Mouse (Mus musculus) erythroblast, adult 5-6 weeks (primary cell): ENCODE measurements around the gene Pde4c. TPM values are rescaled to one million over a fixed set of nuclear protein-coding genes. Genes with fewer than 3 reads are reported as not detected.
A peak's percentile ranks its signal among the peaks of the same experiment; 100 is the strongest.

Experiments used
- ATAC-seq: replicated peaks from 2 replicates; pipeline ENCODE4 v1.8.0; 2016; ENCODE audit warnings: moderate number of reproducible peaks, mild to moderate bottlenecking, moderate TSS enrichment, inconsistent platforms; ENCODE audit not compliant: poor library complexity, low FRiP score, severe bottlenecking
- total RNA-seq, 2 experiments: library from RNA; stranded (forward) in 1 of 2; stranded (reverse) in 1 of 2; fragments of 150-400 nt in 1 of 2; fragments of 200-764, 138-1000 nt in 1 of 2; gene quantifications; 2 replicates each; pipeline versions ENCODE4 v1.2.3 to v1.2.4; 2015 to 2017; ENCODE audit warnings: low replicate concordance in 2 of 2

Pde4c gene
- total RNA-seq, 2 experiments from 2014 or later = not detected

DNA sequence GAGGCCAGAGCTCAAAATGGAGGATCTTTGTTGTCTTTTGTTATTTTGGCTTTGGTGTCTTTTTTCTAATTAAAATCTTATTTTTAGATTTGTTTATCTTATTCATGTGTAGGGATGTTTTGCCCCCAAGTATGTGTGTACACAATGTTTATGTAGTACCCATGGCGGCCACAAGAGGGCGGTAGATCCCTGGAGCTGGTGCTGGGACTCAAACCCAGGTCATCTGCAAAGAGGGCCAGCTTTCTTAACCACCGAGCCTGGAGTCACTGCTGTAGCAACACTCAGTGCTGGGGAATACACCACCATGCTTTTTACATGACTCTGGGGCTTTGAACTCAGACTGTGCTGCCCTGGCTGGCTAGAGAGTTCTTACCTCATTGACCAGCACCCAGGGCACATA lies 39.8 kb downstream of the Pde4c start:
- no peak for ATAC-seq

DNA sequence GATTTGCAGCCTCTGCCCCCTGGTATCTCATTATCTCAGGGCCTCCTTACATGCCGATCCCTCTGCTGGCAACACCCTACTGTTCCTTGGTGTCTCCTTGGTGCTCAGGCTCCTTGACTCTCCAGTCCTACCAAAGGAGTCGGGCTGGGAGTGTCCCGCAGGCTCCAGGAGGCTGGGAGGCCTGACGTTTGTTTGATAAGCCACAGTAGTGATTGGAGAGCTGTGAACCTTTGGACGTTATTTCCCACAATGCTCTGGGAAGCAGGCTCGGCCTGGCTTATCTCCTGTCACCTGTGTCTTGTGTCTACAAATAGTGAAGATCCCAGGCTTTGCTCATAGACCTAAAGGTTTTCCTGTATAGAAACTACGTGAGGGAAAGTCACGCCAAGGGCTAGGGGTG lies 40.5 kb downstream of the Pde4c start:
- peak; percentile 9 for ATAC-seq

DNA sequence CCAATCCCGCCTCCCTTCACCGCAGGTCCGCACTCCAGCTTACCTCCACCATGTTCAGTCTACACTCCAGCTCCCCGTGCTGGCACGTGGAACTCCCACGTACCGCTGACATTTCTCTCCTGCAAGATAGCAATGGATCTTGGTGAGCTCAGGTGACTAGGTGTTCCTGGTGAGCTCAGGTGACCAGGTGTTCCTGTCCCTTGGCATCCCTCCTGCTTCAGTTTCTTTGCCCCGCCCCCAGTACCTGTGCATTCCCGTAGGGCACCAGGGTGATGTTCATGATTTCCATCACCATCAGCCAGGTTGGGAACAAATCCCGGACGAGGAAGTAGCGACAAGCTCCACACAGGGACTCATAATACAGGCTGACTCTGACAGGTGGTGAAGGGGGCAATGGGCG lies 41.2 kb downstream of the Pde4c start:
- ATAC-seq = no peak

DNA sequence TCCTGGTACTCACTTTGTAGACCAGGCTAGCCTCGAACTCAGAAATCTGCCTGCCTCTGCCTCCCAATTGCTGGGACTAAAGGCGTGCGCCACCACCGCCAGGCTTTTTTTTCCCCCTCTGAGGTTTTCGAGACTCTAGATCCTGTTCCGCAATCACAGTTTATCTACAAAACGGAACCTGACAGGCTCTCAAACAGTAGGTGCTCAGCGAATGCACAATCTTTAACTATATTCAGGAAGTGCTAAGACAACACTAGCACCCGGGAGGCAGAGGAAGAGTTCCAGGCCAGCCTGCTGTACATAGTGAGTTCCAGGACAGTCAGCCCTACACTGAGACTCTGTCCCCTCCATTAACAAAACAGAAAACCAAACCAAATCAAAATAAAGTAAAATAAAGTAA lies 41.8 kb downstream of the Pde4c start:
- ATAC-seq = no peak

DNA sequence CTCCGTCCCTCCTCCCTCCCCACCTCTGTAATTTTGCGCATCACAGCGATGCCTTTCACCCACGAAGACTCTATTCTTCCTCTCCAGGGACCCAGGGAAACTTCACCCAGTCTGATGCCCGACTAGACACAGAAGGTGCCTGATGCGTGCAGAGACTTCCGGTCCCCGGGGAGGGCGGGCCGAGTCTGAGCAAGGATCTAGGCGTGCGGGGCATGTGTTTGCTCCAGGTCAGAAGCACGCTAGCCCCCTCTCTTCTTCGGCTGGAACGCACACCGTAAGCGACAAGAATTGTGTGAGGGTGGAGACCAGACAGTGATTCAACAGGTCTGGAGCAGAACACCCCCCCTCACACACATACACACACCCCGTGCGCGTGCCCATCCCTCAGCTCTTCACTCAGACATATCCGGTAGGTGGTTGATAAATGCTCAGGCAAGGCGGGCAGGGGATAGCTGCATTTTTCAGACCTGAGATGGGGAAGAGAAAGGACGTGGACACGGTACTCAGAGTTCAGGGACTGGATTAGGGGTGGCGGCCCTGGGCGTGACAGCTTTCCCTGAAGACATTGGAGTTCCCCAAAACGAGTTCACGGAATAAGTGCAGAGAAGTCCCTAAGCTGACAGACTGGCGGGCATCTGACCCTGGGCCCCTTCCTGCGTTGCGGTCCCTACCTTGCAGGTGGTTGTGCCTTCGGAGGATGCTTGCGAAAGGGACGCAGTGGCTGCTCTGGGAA lies 42.5 kb downstream of the Pde4c start:
- no peak for ATAC-seq

DNA sequence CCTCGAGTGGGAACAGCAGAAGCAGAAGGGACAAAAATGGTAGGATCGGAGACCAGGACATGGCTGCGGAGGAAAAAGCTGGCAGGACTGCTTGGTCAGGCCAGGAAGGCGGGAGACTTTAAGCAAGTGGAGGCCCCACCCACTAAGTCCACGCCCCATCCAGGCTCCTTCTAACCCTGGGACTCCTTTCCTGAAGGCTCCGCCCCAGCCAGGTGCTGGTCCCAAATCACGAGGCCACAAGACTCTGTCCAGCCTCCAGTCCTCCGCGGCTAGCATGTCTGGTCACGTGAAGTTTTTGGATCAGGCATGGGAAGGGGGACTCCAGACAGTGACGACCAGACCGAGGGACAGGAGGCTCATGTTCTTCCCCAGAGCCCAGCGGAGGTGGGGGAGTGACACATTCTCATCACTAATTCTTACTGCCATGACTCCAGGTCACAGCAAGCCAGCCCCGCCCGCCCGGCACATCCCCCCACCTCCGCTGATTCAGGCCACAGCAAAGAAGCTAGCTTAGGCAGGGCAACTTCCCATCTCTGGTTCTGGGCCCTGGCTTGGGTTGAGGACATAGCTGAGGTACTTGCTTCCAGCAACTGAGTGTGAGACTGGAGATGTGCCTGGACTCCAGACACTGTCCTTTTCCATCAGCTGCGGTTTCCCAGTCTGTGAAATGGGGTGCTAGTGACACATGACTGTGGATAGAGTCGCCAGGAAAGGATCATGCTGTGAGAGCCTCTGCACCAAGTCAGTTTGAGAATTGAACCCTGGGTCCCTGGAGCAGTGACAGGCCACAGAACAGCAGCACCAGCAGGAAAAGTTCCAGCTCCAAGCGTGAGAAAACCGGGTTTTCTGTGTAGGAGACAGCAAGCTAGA lies 43.3 kb downstream of the Pde4c start:
- ATAC-seq = peak; percentile 54

DNA sequence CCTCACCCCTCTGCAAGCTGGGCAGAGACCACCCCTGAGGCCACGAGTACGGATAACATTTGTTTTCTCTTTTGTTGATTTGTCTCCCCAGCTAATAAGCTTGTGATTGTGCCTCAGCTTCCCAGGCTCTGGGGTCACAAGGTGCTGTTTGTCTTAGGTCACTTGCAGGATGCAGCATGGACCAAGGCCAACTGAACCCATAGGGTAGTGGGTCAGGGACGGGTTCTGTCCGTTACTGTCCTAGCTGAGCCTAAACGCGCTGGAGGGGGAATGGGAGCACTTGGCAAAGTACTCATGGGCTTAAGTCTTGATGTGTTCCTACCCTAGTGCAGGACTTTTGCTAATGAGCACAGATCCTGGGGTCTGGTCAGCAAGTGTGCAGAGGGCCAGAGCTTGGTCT lies 44.0 kb downstream of the Pde4c start:
- ATAC-seq = no peak

DNA sequence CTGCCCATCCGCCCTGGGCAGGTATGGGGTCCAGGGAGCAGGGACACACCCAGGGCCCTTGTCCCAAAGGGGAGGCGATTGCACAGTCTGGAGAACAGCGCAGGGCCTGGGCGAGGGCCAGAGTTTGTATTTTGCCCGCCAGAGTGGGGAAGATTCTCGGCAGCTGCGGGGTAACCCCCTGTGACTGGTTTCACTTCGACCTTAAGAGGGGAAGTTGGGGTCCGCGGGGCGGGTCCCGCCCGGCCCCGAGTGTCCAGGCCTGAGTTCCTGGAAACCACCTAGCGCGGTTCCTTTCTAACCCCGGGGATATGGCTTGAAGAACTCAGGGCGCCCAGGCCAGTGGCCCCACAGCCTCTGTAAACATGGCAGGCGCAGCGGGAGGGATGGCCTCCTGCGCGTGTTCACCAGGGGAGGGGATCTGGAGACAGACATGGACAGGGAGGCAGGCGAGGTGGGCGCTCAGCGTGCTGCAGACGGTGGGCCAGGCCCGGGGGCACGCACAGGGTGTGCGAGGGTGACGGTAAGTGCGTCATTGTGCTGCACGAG lies 44.8 kb downstream of the Pde4c start:
- ATAC-seq = no peak

DNA sequence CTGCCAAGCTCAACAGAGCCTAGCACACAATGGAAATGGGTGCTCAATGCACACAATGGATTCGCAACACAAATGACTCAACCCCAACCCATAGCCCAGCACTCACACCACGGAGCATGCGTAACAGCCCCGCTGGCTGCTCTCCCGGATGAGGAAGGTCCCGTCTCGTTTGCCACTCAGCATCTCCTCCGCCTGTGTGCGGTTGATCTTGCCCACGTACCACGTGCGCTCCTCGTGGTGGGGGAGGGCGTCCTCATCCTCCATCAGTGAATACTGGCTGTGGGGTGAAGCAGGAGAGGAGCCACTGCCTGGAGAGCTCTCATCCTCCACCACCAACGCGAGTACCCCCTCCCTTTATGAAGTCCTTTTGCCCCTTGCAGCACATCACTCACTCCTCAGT lies 45.4 kb downstream of the Pde4c start:
- ATAC-seq = no peak

DNA sequence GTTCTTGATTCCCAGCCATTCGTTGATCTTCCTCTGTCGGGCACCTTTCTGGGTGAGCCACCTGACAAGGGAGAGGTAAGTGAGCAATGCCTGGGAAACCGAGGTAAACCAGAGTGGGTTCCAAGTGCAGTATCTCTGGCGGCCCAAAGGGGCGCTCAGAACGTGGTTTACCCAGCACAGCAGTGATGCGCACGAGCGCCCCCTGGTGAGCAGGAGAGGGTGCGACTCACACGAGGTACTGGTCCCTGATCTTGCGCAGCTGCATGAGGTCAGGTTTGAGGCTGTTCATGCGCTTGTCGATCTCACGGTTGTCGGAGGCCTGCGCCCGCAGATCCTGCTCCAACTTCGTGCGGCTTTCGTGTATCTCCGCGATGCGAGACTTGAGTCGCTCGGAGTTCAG lies 45.8 kb downstream of the Pde4c start:
- peak; percentile 68 for ATAC-seq

DNA sequence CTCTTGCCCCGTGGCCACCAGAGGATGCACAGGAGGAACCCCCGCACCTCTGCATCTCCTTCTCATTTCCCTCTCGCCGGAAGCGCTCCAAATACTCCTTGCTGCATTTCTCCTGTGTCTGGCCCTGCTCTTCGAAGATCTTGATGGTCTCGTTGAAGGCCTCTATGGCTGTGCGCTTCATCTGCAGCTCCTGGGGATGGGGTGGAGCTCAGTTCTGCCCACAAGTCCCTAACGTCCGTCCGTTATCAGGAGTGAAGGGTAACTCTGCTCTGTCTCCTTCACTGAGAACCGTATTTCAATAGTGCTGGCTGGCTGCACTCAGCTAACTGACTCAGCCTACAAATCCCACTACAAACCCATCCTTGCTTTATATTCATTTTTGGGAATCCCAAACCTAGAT lies 46.3 kb downstream of the Pde4c start:
- ATAC-seq = 0 out of 2 replicates have a peak, but pooled peaks have one; percentile 0

DNA sequence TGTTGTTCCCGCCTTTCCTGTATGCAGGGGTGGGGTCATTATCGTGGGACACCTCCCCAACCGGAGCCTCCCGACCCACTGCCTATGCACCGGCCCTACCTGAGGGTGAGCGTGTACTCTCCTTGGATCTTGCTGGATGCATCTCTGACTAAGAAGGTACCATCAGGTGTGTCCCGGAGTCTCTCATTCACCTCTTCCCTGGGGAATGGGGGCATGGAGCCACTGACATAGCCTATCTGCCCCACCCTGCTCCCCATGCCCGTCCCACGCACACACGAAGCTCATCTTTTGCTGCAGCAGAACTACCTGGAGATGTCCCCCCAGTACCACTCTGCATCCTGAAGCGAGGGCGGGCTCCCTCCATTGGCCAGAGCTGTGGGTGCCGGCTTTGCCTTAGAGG lies 47.2 kb downstream of the Pde4c start:
- no peak for ATAC-seq

DNA sequence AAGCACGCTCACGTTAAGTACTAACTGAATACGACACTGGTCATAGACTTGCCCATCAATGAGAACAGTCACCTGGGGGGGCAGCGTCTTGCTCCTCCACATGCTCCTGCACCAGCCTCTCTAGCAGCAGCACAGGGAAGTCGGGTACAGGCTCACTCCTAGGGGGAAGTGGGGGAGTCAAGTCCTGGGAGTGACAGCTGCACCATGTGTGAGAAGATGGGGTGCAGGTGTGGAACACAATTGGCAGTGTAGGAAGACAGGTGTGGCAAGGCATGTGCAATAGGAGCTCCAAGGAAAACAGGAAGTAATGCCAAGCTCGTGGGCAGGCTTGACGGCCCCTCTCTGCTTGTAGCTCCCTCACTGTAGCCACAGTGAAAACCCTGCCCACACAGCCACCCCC lies 47.7 kb downstream of the Pde4c start:
- ATAC-seq = no peak

DNA sequence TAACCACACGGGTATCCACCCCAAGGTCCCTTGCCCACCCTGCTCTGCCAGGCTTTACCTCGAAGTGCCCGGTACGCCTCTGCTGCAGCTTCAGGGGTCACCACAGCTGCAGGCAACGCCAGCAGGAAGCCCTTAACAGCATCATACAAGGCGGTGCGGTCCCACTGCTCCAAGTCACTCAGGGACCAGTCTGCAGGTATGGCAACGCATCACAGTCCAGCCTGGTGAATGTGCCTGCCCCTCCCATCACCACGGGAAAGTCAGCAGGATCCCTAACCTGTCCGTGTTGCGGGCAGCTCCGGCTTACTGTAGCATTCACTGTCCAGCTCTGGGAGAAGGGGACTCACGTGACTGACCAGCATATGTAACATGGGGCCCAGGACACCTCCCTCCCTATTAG lies 48.6 kb downstream of the Pde4c start:
- ATAC-seq = no peak

DNA sequence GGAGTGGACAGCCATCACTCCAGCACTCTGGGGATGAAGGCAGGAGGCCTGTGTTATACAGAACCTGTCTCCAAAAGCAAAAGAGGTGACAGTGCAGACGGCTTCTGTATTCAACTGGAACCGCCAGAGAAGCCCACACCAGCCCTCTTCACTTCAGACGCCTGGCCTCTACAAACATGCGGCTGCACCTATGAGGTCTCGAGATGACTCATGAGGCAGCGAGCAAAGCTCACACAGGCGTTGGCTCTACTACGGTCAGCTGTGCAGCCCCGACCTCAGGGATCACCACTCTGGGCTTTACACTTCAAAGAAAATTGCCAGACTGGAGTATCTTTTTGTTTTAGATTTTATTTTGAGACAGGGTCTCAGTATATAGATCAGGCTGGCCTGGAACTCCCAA lies 49.4 kb downstream of the Pde4c start:
- ATAC-seq = no peak

DNA sequence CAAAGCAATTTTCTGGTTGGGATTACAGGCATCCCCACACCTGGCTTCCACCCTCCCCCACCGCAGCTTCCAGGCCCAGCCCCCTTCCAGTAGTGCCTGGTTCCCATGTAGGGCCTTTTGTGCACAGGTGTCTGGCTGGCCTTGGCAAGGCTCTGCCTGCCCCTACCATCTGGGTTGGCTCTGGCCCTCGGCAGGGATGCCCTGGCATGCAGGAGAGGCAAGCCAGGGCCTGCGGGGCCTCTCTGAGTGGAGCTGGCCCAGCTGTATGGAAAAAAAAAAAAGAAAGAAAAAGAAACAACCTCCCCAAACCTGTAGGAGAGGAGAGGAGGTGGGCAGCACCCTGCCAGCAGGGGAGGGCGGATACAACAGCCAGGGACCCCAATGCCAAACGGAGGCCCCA lies 49.9 kb downstream of the Pde4c start:
- no peak for ATAC-seq

DNA sequence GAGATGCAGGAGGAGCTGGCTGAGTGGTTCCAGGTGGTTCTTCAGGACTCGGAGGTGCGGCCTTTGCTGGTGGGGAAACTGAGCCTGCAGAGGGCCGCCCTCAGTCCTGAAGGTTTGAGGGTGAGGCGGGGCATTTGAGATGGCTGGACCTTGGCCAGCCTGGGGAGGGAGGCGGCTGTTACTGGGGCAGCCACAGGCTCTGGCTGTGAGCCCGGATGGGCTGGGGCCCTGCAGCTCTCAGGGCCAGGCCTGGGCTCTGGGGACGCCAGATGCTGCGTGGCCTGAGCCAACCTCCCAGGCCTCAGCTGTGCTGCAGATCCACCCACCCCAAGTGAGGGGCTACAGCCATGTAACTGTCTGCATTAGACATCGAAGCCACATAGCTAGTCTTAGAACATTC lies 50.3 kb downstream of the Pde4c start:
- ATAC-seq = 0 out of 2 replicates have a peak, but pooled peaks have one; percentile 12

DNA sequence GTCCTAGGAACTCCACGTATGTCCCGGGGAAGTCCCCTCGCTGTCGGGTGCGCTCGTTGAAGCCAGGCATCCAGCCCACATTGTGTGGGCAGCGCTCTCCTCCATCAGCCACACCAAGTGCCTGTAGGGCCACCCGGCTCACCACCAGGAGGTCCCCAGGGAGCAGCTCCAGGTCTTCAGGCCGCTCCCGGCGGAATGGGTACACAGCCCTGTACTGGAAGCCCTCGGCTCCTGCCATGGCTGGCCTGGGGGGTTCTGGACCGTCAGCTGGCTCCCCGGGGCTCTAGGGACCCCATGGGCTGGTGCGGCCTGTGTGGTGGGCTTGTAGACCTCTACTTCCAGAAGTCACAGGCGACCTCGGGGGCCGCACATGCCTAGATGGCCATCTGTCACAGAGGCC lies 51.2 kb downstream of the Pde4c start:
- ATAC-seq = no peak

DNA sequence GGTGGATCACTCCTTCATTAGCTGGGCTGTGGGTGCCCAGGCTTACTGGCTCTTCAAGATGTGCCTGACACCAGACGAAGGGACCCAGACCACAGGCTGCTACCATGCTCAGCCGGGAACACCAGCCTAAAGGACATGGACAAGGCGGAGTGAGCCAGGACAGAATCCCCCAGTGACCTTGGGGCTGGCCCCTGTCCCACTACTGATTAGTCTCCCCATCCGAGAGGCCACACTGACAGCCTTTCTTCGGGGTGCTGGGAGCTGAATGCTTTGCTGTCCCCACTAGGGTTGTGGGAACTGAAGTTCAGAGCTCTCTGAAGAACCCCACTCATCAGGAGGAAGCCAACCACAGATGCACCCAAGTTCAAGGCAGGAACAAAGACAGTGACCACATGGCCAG lies 51.7 kb downstream of the Pde4c start:
- no peak for ATAC-seq

DNA sequence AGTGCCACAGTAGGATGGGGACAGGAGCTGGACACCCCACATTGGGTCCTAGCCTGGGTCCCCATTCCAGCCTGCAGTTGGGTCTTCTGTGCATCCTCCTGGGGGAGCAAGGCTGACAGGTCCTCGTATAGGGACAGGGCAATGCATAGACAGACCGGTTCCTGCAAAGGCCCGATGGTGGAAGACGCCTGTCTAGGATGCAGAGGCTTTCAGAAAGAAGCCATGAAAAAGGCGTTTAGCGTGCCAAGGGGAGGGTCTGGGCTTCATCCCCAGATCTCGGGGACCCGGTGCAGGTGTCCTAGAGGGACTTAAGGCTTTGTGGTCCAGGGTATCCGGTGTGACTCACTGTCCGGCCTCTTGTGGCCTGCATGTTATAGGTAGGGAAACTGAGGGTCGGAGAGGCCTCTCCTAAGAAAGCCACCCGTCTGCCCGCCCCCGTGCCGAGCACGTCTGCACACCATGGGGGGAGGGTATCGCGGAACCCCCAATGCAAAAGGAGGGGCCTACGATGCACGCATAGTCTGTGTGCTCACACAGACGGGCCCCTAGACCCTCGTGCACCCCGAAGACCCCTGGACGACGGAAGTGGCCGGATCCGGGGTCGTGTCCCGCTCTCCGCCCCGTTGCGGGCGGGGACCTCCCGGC lies 52.5 kb downstream of the Pde4c start:
- no peak for ATAC-seq
